Mouse (Mus musculus) myocyte (in vitro differentiated cells): ENCODE data around the gene Cdiptos. TPM values are rescaled to one million over a fixed set of nuclear protein-coding genes. Genes with fewer than 3 reads are reported as not detected.

Source experiments
- H3K27me3 ChIP-seq: one replicate; pipeline ENCODE4 v1.6.1; 2011; ENCODE audit not compliant: control insufficient read depth, insufficient read depth, insufficient read length
- H3K36me3 ChIP-seq: one replicate; pipeline ENCODE4 v1.6.1; 2011; ENCODE audit not compliant: control insufficient read depth, insufficient read depth
- H3K4me2 ChIP-seq: one replicate; pipeline ENCODE4 v1.6.1; 2011; ENCODE audit warnings: low read depth, control low read depth
- H3K4me3 ChIP-seq: one replicate; pipeline ENCODE4 v1.5.1; 2011; ENCODE audit warnings: mild to moderate bottlenecking, control low read depth, moderate library complexity
- H3K79me2 ChIP-seq: one replicate; pipeline ENCODE4 v1.6.1; 2011; ENCODE audit not compliant: control insufficient read depth, insufficient read depth
- H3ac ChIP-seq: one replicate; pipeline ENCODE4 v1.6.1; 2011; ENCODE audit not compliant: control insufficient read depth, insufficient read length
- CEBPB ChIP-seq: IDR thresholded peaks from 2 replicates; pipeline ENCODE4 v1.6.1; 2011; ENCODE audit warnings: mild to moderate bottlenecking, moderate library complexity; ENCODE audit not compliant: poor library complexity, insufficient read depth, severe bottlenecking
- E2F4 ChIP-seq: IDR thresholded peaks from one replicate; pipeline ENCODE4 v1.6.1; 2011; ENCODE audit warnings: mild to moderate bottlenecking, control low read depth, moderate library complexity; ENCODE audit not compliant: insufficient read depth
- MAX ChIP-seq: IDR thresholded peaks from one replicate; pipeline ENCODE4 v1.6.1; 2011; ENCODE audit warnings: low read depth, mild to moderate bottlenecking, control low read depth
- MYOD1 ChIP-seq, 3 experiments: IDR thresholded peaks; one replicate each; pipeline ENCODE4 v1.6.1; 2011; ENCODE audit warnings: control low read depth in 2 of 3, low read depth in 2 of 3, mild to moderate bottlenecking in 2 of 3, moderate library complexity in 1 of 3; ENCODE audit not compliant: insufficient read length in 2 of 3, control insufficient read depth in 1 of 3
- MYOG ChIP-seq, 3 experiments: IDR thresholded peaks; one replicate each; pipeline ENCODE4 v1.6.1; 2011; ENCODE audit warnings: control low read depth in 2 of 3, low read depth in 2 of 3, mild to moderate bottlenecking in 2 of 3; ENCODE audit not compliant: insufficient read length in 2 of 3, control insufficient read depth in 1 of 3, insufficient read depth in 1 of 3
- POLR2A ChIP-seq: IDR thresholded peaks from one replicate; pipeline ENCODE4 v1.6.1; 2011; ENCODE audit warnings: low read depth, mild to moderate bottlenecking, control low read depth, moderate library complexity; ENCODE audit not compliant: insufficient read length
- POLR2AphosphoS2 ChIP-seq: IDR thresholded peaks from one replicate; pipeline ENCODE4 v1.6.1; 2011; ENCODE audit warnings: low read depth, control low read depth; ENCODE audit not compliant: insufficient read length
- REST ChIP-seq: IDR thresholded peaks from one replicate; pipeline ENCODE4 v1.6.1; 2011; ENCODE audit warnings: mild to moderate bottlenecking, control low read depth, moderate library complexity; ENCODE audit not compliant: insufficient read depth, insufficient read length
- SRF ChIP-seq: IDR thresholded peaks from one replicate; pipeline ENCODE4 v1.6.1; 2011; ENCODE audit warnings: low read depth; ENCODE audit not compliant: control insufficient read depth, insufficient read length
- TCF12 ChIP-seq: IDR thresholded peaks from one replicate; pipeline ENCODE4 v1.6.1; 2011; ENCODE audit warnings: mild to moderate bottlenecking, control low read depth; ENCODE audit not compliant: poor library complexity, insufficient read depth, severe bottlenecking
- TCF3 ChIP-seq: IDR thresholded peaks from one replicate; pipeline ENCODE4 v1.6.1; 2011; ENCODE audit warnings: low read depth, control low read depth; ENCODE audit not compliant: insufficient read length
- USF1 ChIP-seq: IDR thresholded peaks from one replicate; pipeline ENCODE4 v1.6.1; 2011; ENCODE audit warnings: low read depth, mild to moderate bottlenecking, control low read depth, moderate library complexity
- polyA plus RNA-seq: library from polyadenylated mRNA; unstranded; fragments of >200 nt; fragmentation: generic; extraction: Trizol; gene quantifications from one replicate; pipeline ENCODE4 v1.2.1, GENCODE M21; 2012; ENCODE audit warnings: missing spikeins

Cdiptos gene
- polyA plus RNA-seq, 1 experiment, result 0.18 TPM

DNA sequence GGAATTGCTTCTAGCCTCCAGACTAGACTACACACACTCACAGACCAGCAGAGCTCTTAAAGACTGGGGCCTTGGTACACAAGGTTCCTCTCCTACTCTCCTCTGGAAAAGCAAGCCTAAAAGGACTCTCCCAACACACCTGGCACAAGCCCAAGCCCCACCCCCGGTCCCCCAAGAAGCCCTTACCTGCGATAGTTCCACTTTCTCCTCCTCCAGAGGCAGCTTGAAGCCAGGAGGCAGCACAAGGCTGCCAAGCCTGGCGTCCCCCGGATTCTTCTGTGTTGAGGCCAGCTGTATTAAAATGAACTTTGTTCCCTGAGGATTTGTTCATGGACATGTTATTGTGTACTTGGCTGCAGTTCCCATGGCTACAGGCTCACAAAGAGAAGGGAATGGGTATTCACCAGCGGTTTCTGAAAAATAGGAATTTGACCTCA lies 53.3 kb downstream of the Cdiptos start, which contains the start of gene Tmem219:
Gene Tmem219, minus strand, starts transcription at position 294 of the 437 bp plus-strand sequence.
- Histone ChIP-seq H3K27me3 (no peaks in the 10 kb centered on the region), H3K4me2 (no peak within 1 kb of the TSS)

More for the DNA sequence above, 53.3 kb downstream of the Cdiptos start, which contains the start of gene Tmem219:
- H3K4me3 ChIP-seq, result no peak within 1 kb of the TSS
- TF ChIP-seq REST, result no peak
- TF ChIP-seq POLR2A, result no peak
- TF ChIP-seq TCF12, result no peak
- no peak for TF ChIP-seq E2F4
- no peak for TF ChIP-seq USF1
- TF ChIP-seq MYOD1 (IDR thresholded peaks at IDR 0.05; ENCODE audit: control insufficient read depth in 1 of 3, insufficient read length in 2 of 3, low read depth in 2 of 3), result no peak
- TF ChIP-seq MAX, result no peak
- TF ChIP-seq CEBPB, result no peak
- no peak for TF ChIP-seq MYOG (IDR thresholded peaks at IDR 0.05; ENCODE audit: control insufficient read depth in 1 of 3, insufficient read depth in 1 of 3, insufficient read length in 2 of 3, low read depth in 2 of 3)
- TF ChIP-seq SRF, result no peak
- no peak for TF ChIP-seq POLR2AphosphoS2
- TF ChIP-seq TCF3, result no peak
- no peaks in the 10 kb centered on the region for H3K36me3 ChIP-seq
- H3ac ChIP-seq, result no peak within 1 kb of the TSS
- H3K79me2 ChIP-seq, result no peaks in the 10 kb centered on the region

Other genes with a start within 250 kb of the Cdiptos start
- gene Mapk3, start 216.5 kb downstream of the Cdiptos start, polyA plus RNA-seq, result 126 TPM
- gene Gdpd3, start 209.8 kb downstream of the Cdiptos start, polyA plus RNA-seq, result 1.1 TPM
- 82.2 TPM for gene Ypel3, start 199.1 kb downstream of the Cdiptos start, polyA plus RNA-seq
- 0.23 TPM for gene Tbx6, start 194.6 kb downstream of the Cdiptos start, polyA plus RNA-seq
- 113 TPM for gene Ppp4c, start 183.6 kb downstream of the Cdiptos start, polyA plus RNA-seq
- 0.94 TPM for gene Fam57b, start 178.4 kb downstream of the Cdiptos start, polyA plus RNA-seq
- gene 4930451I11Rik, start 144.5 kb downstream of the Cdiptos start, polyA plus RNA-seq, result not detected
- not detected for gene Doc2a, start 128.7 kb downstream of the Cdiptos start, polyA plus RNA-seq
- gene Hirip3, start 114.1 kb downstream of the Cdiptos start, polyA plus RNA-seq, result 16.2 TPM
- gene Ino80e, start 113.7 kb downstream of the Cdiptos start, polyA plus RNA-seq, result 62.4 TPM
- gene Taok2, start 91.4 kb downstream of the Cdiptos start, polyA plus RNA-seq, result 26.6 TPM
- gene Tmem219, start 53.2 kb downstream of the Cdiptos start, polyA plus RNA-seq, result 34.1 TPM
- 14.6 TPM for gene Kctd13, start 47.2 kb downstream of the Cdiptos start, polyA plus RNA-seq
- gene Asphd1, start 26.5 kb downstream of the Cdiptos start, polyA plus RNA-seq, result 0.11 TPM
- gene Sez6l2, start 25.5 kb downstream of the Cdiptos start, polyA plus RNA-seq, result 0.10 TPM
- gene Cdipt, start 184 bp downstream of the Cdiptos start, polyA plus RNA-seq, result 173 TPM
- gene Mvp, start 38.5 kb upstream of the Cdiptos start, polyA plus RNA-seq, result 111 TPM
- 0.95 TPM for gene Pagr1b, start 40.4 kb upstream of the Cdiptos start, polyA plus RNA-seq
- 8.1 TPM for gene Pagr1a, start 41.3 kb upstream of the Cdiptos start, polyA plus RNA-seq
- gene Gm42742, start 45.0 kb upstream of the Cdiptos start, polyA plus RNA-seq, result 37.7 TPM
- gene Prrt2, start 45.1 kb upstream of the Cdiptos start, polyA plus RNA-seq, result not detected
- 115 TPM for gene Maz, start 50.9 kb upstream of the Cdiptos start, polyA plus RNA-seq
- 29.9 TPM for gene Kif22, start 66.4 kb upstream of the Cdiptos start, polyA plus RNA-seq
- not detected for gene Zg16, start 111.2 kb upstream of the Cdiptos start, polyA plus RNA-seq
- gene AI467606, start 115.3 kb upstream of the Cdiptos start, polyA plus RNA-seq, result 45.0 TPM
- 0.04 TPM for gene Qprt, start 146.1 kb upstream of the Cdiptos start, polyA plus RNA-seq
- 21.7 TPM for gene Spn, start 161.7 kb upstream of the Cdiptos start, polyA plus RNA-seq
- gene Cd2bp2, start 220.0 kb upstream of the Cdiptos start, polyA plus RNA-seq, result 58.3 TPM
- gene Tbc1d10b, start 232.4 kb upstream of the Cdiptos start, polyA plus RNA-seq, result 62.8 TPM
- 10,881 TPM for gene Mylpf, start 232.8 kb upstream of the Cdiptos start, polyA plus RNA-seq